Mouse (Mus musculus) testis, adult 2 months (tissue): ENCODE results near the gene 4931428L18Rik.

Experiments used
- CTCF ChIP-seq: fragments of 200-500 bp; IDR thresholded peaks from 2 replicates; pipeline ENCODE4 v1.5.1; 2012; ENCODE audit warnings: low read depth, mild to moderate bottlenecking, inconsistent platforms, low read length, moderate library complexity; ENCODE audit not compliant: control insufficient read depth, insufficient read depth, insufficient replicate concordance
- POLR2A ChIP-seq: fragments of 200-500 bp; IDR thresholded peaks from 2 replicates; pipeline ENCODE4 v1.6.1; 2012; ENCODE audit warnings: low read depth, mild to moderate bottlenecking, inconsistent platforms, low read length, moderate library complexity; ENCODE audit not compliant: control insufficient read depth

GRCm38 (mm10) chr1:31064817-31065740 lies 157.4 kb downstream of the 4931428L18Rik start:
- TF ChIP-seq CTCF (no peak), POLR2A (no peak)
